In genomic region chr12:76016123-76017101, GRCm38 (mm10) we compare ENCODE assay signal across 7 mouse cellular contexts.
A peak's percentile ranks its signal among the peaks of the same experiment; 100 is the strongest.
DNase-seq lines count a peak whose midpoint lies in the region; ATAC-seq lines count a peak whose summit lies in the region.

No protein-coding gene starts in this region.

- peak; percentile 47; the same call in 1 of the 2 replicates for ATAC-seq in embryonic facial prominence, embryonic 12.5 days (ENCODE audit: insufficient number of reproducible peaks, insufficient read depth, low FRiP score, low TSS enrichment)

- intact Hi-C loops in heart, postnatal 14 days (cut with DNase I) = loop anchor here (1.0 to 10.0 kb wide), 3 partner anchors 161 to 232 kb away; partner anchors contain the start of gene Esr2

- H3K4me1 ChIP-seq in embryonic facial prominence, embryonic 12.5 days = no peaks in the 10 kb centered on the region

- H3K27ac ChIP-seq in embryonic facial prominence, embryonic 12.5 days = no peak overlapping the region

- peaks cover 25% of the 10 kb centered on the region; the same call in 1 of the 2 replicates for H3K36me3 ChIP-seq in embryonic facial prominence, embryonic 12.5 days

- H3K9ac ChIP-seq in embryonic facial prominence, embryonic 12.5 days = no peak overlapping the region

- 78% methylated on average over 14 of the region's 14 CpGs for WGBS in embryonic facial prominence, embryonic 12.5 days

- H3K27me3 ChIP-seq in embryonic facial prominence, embryonic 12.5 days = no peaks in the 10 kb centered on the region

- peak; percentile 72 for DNase-seq in MEL-GATA-1-ER (ENCODE audit: extremely low read depth, low read depth)
- DNase-seq in adrenal gland, postnatal 36 days = peak; percentile 78 to 86
- DNase-seq in heart, postnatal 14 days = peak; percentile 77 to 84
- peak; percentile 18 for DNase-seq in layer of hippocampus, adult 9-10 months (ENCODE audit: low spot score)
- peak; percentile 86 for DNase-seq in lung, postnatal 14 days
- DNase-seq in spleen, postnatal 10 days (ENCODE audit: low spot score in 2 of 2) = peak; percentile 59 to 82

- H3K9me3 ChIP-seq in embryonic facial prominence, embryonic 12.5 days = no peaks in the 10 kb centered on the region

- no peak overlapping the region for H3K4me3 ChIP-seq in embryonic facial prominence, embryonic 12.5 days

- H3K4me2 ChIP-seq in embryonic facial prominence, embryonic 12.5 days (replicated peaks) = no peak overlapping the region

Comparison
In these comparisons a context has a peak if more than half of its experiments do, and no peak if none do; other contexts are left out.
1. DNase-seq: peak in every context shown above with its lines; median percentile 86 in lung, postnatal 14 days; 82 in adrenal gland, postnatal 36 days; 80 in heart, postnatal 14 days; 72 in MEL-GATA-1-ER; 70 in spleen, postnatal 10 days; 18 in layer of hippocampus, adult 9-10 months.